Mouse (Mus musculus): Measurements from ENCODE around the gene Setd2.

Setd2 gene

GRCm38 (mm10) chr9:110623416-110624195 is 91.2 kb downstream of the Setd2 start:
- no peak for DNase-seq (ENCODE audit: low spot score in 2 of 2)

GRCm38 (mm10) chr9:110624361-110625166 is 92.2 kb downstream of the Setd2 start, which contains the start of gene Nradd:
Nradd (minus strand) TSS chr9:110624452.
- peak; percentile 82 to 86 for DNase-seq (ENCODE audit: low spot score in 2 of 2)

- DNase-seq (ENCODE audit: low spot score in 2 of 2) = peak; percentile 23 to 38
Measured at GRCm38 (mm10) chr9:110625350-110625908, 93.0 kb downstream of the Setd2 start.

GRCm38 (mm10) chr9:110630171-110630570 is 97.8 kb downstream of the Setd2 start:
- DNase-seq (ENCODE audit: low spot score in 2 of 2) = no peak

GRCm38 (mm10) chr9:110631191-110631590 is 98.8 kb downstream of the Setd2 start:
- no peak for DNase-seq (ENCODE audit: low spot score in 2 of 2)

GRCm38 (mm10) chr9:110631651-110632275 is 99.4 kb downstream of the Setd2 start:
- DNase-seq (ENCODE audit: low spot score in 2 of 2) = no peak

- DNase-seq (ENCODE audit: low spot score in 2 of 2) = no peak
Measured at GRCm38 (mm10) chr9:110632671-110633070, 100.3 kb downstream of the Setd2 start.

GRCm38 (mm10) chr9:110633882-110634281 is 101.5 kb downstream of the Setd2 start:
- no peak for DNase-seq (ENCODE audit: low spot score in 2 of 2)

GRCm38 (mm10) chr9:110635225-110635624 is 102.8 kb downstream of the Setd2 start:
- peak; percentile 87 to 88 for DNase-seq (ENCODE audit: low spot score in 2 of 2)

GRCm38 (mm10) chr9:110638611-110639021 is 106.2 kb downstream of the Setd2 start:
- no peak for DNase-seq (ENCODE audit: low spot score in 2 of 2)

- DNase-seq (ENCODE audit: low spot score in 2 of 2) = no peak
Measured at GRCm38 (mm10) chr9:110641006-110641405, 108.6 kb downstream of the Setd2 start.

GRCm38 (mm10) chr9:110642812-110643524 is 110.6 kb downstream of the Setd2 start:
- DNase-seq (ENCODE audit: low spot score in 2 of 2) = no peak

GRCm38 (mm10) chr9:110643787-110644186 is 111.4 kb downstream of the Setd2 start:
- DNase-seq (ENCODE audit: low spot score in 2 of 2) = no peak

- no peak for DNase-seq (ENCODE audit: low spot score in 2 of 2)
Measured at GRCm38 (mm10) chr9:110644295-110644694, 111.9 kb downstream of the Setd2 start.

- DNase-seq (ENCODE audit: low spot score in 2 of 2) = no peak
Measured at GRCm38 (mm10) chr9:110645219-110645618, 112.8 kb downstream of the Setd2 start.

- no peak for DNase-seq (ENCODE audit: low spot score in 2 of 2)
Measured at GRCm38 (mm10) chr9:110649775-110650174, 117.4 kb downstream of the Setd2 start.

GRCm38 (mm10) chr9:110651931-110652722 is 119.7 kb downstream of the Setd2 start:
- DNase-seq (ENCODE audit: low spot score in 2 of 2) = no peak

- DNase-seq (ENCODE audit: low spot score in 2 of 2) = no peak
Measured at GRCm38 (mm10) chr9:110652963-110653654, 120.7 kb downstream of the Setd2 start.

- peak; percentile 68 to 75 for DNase-seq (ENCODE audit: low spot score in 2 of 2)
Measured at GRCm38 (mm10) chr9:110653655-110654461, 121.5 kb downstream of the Setd2 start, which contains the start of gene Nbeal2. Nbeal2 (minus strand) TSS chr9:110654161.
